Mouse (Mus musculus) heart, postnatal 25 days (tissue): ENCODE measurements around the gene Stk25. TPM values are rescaled to one million over a fixed set of nuclear protein-coding genes. Genes with fewer than 3 reads are reported as not detected.
"Not testable (repeated sequence)": the region's sequence is repeated elsewhere in the genome, so short reads cannot be mapped to it uniquely, and the experiment has no call there.

Experiments used
- DNase-seq: peaks from one replicate; pipeline ENCODE4 v3.0.0; 2022; ENCODE audit warnings: low spot score
- intact Hi-C: fragments of 180-260 bp; cut with DNase I; formaldehyde crosslinking; loops from one replicate; pipeline ENCODE4 v1.15.1; 2025
- total RNA-seq, 2 experiments: library from RNA; stranded (reverse); gene quantifications; 2 replicates each; pipeline ENCODE4 v1.2.3; 2021

The Stk25 gene
- total RNA-seq: 10 to 100 TPM; 91.2 to 95.6 TPM

DNA sequence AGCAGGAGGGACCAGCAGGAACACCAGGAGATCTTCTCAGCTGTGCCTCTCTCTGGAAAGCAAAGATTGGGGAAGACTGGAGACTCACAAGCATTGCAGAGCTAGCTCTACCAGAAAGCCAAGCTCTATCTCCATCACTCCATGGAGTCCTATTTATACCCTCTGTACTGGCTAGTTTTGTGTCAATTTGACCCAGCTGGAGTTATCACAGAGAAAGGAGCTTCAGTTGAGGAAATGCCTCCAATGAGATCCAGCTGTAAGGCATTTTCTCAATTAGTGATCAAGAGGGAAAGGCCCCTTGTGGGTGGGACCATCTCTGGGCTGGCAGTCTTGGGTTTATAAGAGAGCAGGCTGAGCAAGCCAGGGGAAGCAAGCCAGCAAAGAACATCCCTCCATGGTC lies at the start of gene Stk25:
TSS of gene Stk25 (minus strand) at position 101 of the 400 bp plus-strand sequence.
- intact Hi-C loops, DNase-seq: not testable (repeated sequence)

- DNase-seq: no peak
- intact Hi-C loops: no loop called here
Observed at GRCm38 (mm10) chr1:93705389-93705788, 46.9 kb upstream of the Stk25 start.

GRCm38 (mm10) chr1:93704341-93704740 lies 45.9 kb upstream of the Stk25 start:
- DNase-seq: no peak

DNA sequence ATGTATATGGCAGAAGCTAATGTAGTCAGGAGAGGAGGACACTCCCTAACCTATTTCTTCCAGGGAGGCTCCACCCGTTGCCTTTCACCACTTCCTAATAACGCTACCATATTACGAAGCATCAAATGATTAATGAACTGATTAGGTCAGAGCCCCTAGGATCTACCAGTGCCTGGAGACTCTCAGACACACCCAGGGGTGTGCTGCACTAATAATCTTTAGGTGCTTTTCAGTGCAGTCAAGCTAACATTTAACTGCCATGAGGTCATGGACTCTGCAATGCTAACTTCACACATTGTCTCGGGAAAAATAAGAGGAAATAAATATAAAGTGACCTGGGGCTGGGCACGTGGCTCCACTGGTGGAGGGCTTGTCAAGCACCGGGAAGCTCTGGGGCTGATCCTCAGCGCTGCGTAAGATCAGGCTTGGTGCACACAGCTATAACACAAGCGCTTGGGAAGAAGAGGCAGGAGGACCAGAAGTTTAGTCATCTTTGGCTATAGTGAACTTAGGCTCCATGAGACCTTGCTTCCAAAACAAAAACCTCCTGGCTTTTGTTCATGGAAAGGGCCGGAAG lies 45.1 kb upstream of the Stk25 start:
- intact Hi-C loops: no loop called here

More at GRCm38 (mm10) chr1:93704341-93704740, 45.9 kb upstream of the Stk25 start:
- intact Hi-C loops: no loop called here

DNA sequence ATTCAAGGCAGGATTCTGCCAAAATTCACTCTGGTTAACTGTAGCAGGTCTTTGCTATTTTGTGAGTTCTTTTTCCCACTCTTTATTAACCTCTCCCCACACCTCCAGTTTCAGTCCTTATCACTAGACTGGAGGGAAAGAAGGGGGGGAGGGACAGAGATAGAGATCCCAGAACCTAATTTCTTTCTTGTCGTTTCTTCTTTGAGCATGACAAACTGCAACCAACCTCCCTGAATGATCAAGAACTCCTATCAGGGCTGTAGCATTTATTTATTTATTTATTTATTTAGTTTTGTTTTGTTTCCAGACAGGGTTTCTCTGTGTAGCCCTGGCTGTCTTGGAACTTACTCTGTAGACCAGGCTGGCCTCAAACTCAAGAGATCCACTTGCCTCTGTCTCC lies 43.6 kb upstream of the Stk25 start:
- intact Hi-C loops: no loop called here
- DNase-seq: no peak

More for the DNA sequence above, 45.1 kb upstream of the Stk25 start:
- DNase-seq: no peak

DNA sequence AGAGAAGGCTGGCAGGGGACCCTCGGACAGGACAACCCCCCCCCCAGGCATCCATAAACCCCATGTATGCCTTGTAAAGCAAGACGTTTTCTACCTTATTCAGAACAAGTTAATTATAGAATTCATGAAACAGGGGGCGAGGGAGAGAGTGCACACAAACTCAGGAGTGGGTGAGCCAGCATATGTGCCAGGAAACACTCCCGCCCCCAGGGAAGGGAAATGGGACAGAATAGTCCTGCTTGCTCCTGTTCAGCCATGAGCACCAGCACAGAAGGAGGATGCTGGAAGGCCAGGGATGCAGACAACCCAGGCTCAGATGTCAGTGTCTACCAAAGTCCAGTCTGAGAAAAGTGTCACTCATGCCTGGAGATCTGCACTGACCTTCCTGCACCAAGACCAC lies 40.7 kb upstream of the Stk25 start:
- intact Hi-C loops: no loop called here
- DNase-seq: no peak

- intact Hi-C loops: no loop called here
- no peak for DNase-seq
Observed at GRCm38 (mm10) chr1:93697317-93697716, 38.9 kb upstream of the Stk25 start.

GRCm38 (mm10) chr1:93694966-93695365 lies 36.5 kb upstream of the Stk25 start:
- DNase-seq: peak; percentile 65
- intact Hi-C loops: loop anchor here (2.0 kb wide), 1 partner anchor 14 kb away; no protein-coding TSS in a partner anchor

GRCm38 (mm10) chr1:93693943-93694342 lies 35.5 kb upstream of the Stk25 start:
- intact Hi-C loops: loop anchor here (2.0 kb wide), 1 partner anchor 13 kb away; no protein-coding TSS in a partner anchor

DNA sequence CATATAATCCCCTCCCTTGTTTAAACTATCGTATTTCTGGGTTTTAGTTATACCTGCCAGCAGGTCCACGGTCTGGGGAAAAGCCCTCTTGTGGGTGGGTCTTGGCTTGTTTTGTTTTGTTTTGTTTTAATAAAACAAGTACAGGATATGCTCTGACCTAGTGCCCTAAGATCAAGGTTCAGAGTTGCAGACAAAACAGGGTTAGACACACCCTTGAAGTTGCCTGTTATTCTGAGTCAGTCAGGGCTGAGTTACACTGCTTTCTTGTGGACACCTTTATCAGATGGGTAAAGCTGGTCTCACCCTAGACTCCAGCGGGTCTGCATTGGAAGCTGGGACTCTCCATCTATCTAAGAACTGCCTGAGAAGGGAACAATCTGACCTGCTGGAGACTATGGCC lies 35.0 kb upstream of the Stk25 start:
- intact Hi-C loops: no loop called here
- no peak for DNase-seq

More at GRCm38 (mm10) chr1:93693943-93694342, 35.5 kb upstream of the Stk25 start:
- DNase-seq: no peak

DNA sequence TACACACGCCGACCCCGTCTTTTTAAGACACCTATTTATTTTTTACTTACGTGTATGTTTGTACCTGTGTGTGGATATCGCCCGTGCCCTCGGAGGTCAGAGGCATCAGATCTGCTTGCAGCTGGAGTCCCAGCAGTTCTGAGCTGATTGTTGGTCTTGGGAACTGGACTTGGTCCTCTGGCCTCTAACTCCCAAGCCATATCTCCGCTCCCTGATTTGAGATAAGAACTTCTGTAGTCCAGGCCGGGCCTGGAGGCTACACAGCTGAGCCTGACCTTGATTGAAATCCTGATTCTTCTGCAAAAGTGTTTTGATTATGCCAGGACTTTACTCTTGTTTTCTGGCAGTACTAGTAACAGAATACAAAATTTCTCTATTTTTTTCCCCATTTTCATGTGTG lies 34.3 kb upstream of the Stk25 start:
- no peak for DNase-seq
- intact Hi-C loops: no loop called here

DNA sequence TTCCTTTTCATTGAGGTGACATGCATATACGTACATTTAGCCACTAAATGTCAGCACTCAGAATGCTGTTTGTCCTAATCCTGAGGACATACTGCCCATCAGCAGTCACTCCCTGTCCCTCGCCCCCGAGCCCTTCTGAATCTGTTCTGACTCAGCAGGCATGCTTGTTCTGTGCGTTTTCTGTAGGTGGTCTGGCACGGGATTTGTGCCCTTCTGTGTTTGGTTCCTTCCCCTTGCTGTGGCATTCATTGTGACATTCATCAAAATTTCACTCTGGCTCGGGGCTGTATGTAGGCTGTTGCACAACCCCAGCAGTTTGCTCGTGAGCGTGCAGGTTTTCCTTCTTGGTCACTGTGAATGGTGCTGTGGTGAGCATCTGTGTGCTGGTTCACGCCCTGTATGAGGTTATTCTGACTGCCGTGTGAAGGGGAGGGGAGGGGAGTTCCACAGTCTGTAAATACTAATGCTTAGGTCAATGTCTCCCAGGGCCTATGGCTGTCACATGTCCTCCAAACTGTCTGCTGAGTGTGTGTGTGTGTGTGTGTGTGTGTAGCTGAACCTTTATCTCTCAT lies 33.4 kb upstream of the Stk25 start:
- intact Hi-C loops: no loop called here
- no peak for DNase-seq

- intact Hi-C loops: no loop called here
- DNase-seq: no peak
Observed at GRCm38 (mm10) chr1:93691106-93691505, 32.6 kb upstream of the Stk25 start.

DNA sequence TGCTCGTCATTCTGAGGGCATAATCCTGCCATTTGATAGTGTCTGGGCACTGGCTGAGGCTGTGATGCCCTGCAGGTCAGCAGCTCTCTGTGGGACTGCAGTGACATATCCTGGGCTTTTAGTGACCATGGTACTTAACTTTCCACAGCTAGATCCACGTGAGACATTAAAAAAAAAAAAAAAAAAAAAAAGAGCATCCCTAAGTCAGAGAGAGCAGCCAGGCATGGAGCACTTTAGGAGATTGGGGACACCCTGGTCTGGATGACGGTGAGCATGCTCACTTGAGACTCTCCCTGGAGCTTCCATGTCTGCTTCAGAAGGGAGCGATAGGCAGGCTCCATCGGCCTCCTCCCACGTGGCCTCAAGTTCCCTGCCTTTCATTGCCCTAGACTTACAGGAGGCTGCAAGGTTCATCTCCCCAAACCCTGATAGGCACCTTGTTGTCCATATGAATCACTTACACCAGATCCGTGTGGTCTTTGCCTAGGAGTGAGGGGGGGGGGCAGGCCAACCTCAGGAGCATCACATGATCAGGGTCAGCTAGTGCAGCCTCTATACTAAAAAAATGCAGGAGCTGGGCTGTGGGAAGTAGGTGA lies 31.5 kb upstream of the Stk25 start:
- intact Hi-C loops: loop anchor here (5.0 kb wide), 1 partner anchor 37 kb away; no protein-coding TSS in a partner anchor
- no peak for DNase-seq

DNA sequence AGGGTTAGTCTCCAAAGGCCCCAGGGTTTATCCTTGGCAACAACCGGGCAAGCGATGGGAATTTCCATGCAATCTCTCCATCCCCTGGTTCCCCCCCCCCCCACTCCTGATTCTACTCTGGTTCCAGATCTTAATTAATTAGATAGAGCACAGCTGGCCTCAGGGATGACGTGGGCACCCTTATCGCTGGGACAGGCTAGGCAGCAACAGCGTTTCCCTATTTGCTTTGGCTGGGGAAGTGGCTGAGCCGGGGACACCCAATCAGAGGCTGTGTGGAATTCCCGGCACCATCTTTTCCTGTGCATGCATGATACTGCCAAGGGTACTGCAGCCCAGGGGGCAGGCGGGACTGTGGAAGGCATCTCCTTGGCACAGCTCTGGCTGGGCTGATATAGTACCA lies 29.7 kb upstream of the Stk25 start:
- DNase-seq: peak; percentile 56
- intact Hi-C loops: loop anchor here (5.0 kb wide), 1 partner anchor 39 kb away; no protein-coding TSS in a partner anchor

DNA sequence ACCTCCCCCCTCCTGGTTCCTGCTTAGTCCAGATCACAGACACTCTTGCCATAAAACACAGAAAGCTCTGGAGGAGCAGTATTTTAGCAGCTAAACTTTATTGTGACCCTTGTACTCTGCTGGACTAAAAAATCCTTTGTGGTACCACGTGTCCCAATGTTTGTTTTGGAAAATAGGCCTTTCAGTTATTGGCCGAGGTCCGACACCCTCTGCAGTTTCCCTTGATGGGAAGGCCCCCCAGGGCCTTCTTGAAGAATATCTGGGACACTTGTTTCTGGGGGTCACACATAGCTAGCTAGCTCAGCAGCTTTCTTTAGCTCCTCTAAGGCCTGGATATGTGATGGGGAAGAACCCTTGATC lies 28.5 kb upstream of the Stk25 start:
- no peak for DNase-seq
- intact Hi-C loops: loop anchor here (2.0 to 5.0 kb wide), 2 partner anchors 18 to 40 kb away; no protein-coding TSS in a partner anchor

- intact Hi-C loops: loop anchor here (2.0 to 5.0 kb wide), 2 partner anchors 18 to 41 kb away; no protein-coding TSS in a partner anchor
- DNase-seq: peak; percentile 31
Observed at GRCm38 (mm10) chr1:93686245-93686960, 27.9 kb upstream of the Stk25 start.

DNA sequence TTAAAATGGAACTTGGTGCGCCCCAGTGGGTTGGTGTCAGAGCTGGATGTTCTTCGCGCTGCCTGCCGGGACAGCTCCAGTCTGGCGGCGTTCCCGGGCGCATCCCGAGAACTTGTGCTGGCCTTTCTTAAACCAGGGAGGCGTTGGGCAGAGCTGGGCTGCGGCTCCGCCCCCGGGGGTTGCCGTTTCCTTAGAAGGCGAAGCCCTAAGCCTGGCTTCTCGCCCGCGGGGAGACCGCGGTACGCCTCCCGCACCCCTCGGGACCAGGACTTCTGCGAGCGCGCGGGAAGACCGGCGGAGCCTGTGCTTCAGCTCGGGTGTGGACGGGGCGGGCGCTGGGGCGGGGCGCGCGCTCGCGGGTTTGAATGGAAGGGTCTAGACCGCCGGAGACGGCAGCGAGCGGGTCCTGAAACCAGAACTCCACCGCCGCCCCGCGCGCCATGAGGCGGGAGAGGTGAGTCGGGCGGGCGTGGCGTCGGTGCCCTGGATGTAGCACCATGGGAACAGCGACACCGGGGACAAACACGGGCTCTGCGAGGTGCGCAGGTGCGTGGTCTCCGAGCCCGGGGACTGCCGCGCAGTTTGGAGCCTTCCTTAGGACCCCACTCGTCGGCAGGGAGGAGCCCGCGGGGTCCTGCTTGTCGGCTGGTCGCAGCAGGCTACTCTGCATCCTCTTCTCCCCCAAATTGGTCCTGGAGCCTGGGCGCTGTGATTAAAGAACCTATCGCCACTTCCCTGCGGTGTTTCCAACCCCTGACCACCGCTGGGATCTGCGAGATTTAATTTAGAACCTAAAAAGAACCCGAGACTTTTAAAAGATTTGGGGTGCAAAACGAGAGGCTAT lies 27.2 kb upstream of the Stk25 start, which contains the start of gene Bok:
TSS of gene Bok (plus strand) at position 260 of the 844 bp plus-strand sequence.
- peak; percentile 78 for DNase-seq
- intact Hi-C loops: loop anchor here (2.0 to 5.0 kb wide), 2 partner anchors 17 to 42 kb away; no protein-coding TSS in a partner anchor

DNA sequence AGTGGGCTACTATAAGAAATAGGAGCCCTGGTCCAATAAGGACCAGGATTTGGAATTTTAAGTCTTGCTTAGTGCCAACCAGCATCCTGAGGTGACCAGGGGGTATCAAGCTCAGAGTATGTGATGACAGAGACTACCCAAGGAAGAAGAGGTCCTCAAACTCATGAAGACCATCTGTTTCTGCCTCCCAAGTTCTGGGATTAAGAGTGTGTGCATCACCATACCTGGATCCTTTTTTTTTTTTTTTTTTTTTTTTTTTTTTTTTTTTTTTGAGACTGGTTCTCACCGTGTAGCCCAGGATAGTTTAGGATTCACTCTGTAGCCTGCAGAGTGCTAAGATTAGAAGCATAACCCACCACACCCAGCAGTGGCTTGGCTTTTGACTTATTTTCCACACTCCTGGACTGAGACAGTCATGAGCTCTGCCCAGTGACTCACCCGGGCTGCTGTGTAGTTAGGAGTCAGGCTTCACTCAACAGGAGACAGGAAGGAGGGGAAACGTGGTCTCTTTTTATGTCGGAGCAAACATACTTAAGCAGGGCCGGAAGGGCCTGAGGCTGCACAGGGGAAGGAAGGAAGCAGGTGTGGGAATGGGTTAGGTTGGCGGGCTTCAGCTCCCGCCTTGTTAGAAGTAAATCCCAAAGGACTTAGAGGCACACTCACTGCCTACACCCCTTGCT lies 21.6 kb upstream of the Stk25 start:
- intact Hi-C loops: loop anchor here (2.0 kb wide), 1 partner anchor 15 kb away; no protein-coding TSS in a partner anchor
- DNase-seq: peak; percentile 64
